Mouse (Mus musculus) megakaryocyte progenitor cell, adult 5-6 weeks (primary cell): ENCODE measurements around the gene Tubal3. TPM values are rescaled to one million over a fixed set of nuclear protein-coding genes. Genes with fewer than 3 reads are reported as not detected.
A peak's percentile ranks its signal among the peaks of the same experiment; 100 is the strongest.

ENCODE experiments used
- ATAC-seq: replicated peaks from 2 replicates; pipeline ENCODE4 v1.8.0; 2016; ENCODE audit warnings: mild to moderate bottlenecking, moderate TSS enrichment, inconsistent platforms; ENCODE audit not compliant: poor library complexity
- total RNA-seq, 2 experiments: library from RNA; stranded (forward) in 1 of 2; stranded (reverse) in 1 of 2; fragments of 157-497, 149-512 nt in 1 of 2; fragments of 200-1000 nt in 1 of 2; gene quantifications; 2 replicates each; pipeline versions ENCODE4 v1.2.3 to v1.2.4; 2015 to 2017

Gene Tubal3
- total RNA-seq, 2 experiments from 2014 or later = not detected

DNA sequence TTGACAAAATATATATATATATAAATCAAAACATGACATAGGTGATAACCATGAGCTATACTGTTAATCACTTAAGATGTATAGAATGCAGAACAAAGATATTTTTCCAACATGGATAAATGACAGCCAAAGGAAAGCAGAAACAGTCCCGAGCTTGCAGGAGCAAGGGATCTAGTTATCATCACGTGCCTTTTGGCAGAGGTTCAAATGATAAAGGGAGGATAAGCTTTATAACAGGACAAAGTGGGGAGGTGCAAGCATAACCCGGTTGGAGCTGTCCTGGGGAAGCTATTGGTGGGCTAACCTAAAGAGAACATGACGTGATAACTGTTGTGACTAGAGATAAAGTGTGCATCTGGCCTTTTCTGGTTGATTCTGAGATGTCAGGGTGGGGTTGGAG lies 4.6 kb upstream of the Tubal3 start:
- no peak for ATAC-seq

GRCm38 (mm10) chr13:3924483-3924882 lies 6.4 kb downstream of the Tubal3 start:
- no peak for ATAC-seq

DNA sequence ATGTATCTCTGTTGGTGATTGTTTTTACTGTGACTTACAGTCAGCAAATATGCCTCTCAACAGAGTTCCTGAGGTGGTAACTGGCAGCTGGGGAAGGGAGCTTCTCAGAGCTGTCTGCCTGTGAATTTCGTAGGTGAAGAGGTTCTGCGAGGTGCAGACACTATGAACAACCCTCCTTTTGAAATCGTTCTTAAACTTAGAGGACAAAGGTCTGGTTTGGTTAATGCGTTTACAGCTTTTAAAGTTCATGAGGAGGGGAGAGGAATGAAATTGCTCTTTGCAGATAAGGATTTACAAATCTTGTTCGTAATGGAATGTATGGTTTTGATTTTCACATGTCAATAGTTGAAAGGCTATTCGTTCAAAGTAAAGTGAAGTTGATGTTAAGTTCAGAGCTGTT lies 7.6 kb downstream of the Tubal3 start:
- no peak for ATAC-seq

DNA sequence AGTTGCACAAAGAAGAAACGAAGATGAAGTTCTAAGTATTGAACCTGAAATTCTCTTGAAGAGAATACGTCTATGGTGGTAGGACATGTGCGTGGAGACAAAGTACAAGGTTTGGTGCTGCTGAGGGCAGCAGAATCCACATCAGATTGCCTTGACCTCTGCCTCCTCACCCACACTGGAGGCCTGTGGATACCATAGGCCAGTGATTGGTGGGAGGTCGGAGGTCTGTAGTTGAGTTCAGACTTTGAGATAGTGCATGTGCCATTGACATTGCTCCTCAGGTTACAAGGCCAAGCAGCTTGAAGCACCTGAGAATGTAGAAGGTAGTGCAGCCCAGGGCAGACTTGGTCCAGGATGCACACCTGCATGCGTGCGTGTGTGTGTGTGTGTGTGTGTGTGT lies 8.0 kb downstream of the Tubal3 start:
- no peak for ATAC-seq

DNA sequence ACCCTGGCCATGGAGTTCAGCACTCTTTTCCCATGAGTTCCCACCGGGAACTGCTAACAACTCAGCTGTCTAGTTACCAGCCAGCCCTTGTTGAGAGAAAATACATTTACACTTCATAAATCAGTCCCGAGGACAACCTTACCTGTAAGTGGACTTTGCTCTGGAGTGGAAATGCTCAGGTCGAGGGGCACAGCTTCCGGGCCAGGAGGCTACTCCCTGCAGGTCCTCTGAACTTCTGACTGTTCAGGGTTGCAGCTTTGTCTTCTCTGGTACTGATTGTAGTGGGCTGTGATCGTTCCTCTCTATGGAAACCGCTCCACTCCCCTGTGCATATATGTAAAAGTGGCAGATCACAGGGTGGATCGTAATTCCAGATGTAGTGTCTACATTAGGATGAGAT lies 26.6 kb downstream of the Tubal3 start:
- no peak for ATAC-seq

GRCm38 (mm10) chr13:3945249-3945648 lies 27.2 kb downstream of the Tubal3 start, which contains the start of gene Ucn3:
Gene Ucn3 (minus strand): TSS chr13:3945349.
- no peak for ATAC-seq

DNA sequence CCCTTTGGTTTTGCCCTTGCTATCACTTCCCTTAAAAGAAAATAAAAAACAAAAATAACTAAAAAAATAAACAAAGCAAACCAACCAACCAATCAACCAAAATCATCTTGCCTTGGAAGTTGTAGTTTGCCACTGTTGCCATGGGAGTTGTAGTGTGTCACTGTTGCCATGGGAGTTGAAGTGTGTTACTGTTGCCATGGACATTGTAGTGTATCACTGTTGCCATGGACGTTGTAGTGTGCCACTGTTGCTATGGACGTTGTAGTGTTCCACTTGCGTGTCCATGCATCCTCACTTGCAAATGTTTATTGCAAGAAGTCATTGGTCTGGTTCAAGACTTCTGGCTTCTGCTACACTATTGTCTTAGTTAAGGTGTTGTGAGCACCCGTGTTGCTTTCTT lies 29.2 kb downstream of the Tubal3 start:
- ATAC-seq = no peak

DNA sequence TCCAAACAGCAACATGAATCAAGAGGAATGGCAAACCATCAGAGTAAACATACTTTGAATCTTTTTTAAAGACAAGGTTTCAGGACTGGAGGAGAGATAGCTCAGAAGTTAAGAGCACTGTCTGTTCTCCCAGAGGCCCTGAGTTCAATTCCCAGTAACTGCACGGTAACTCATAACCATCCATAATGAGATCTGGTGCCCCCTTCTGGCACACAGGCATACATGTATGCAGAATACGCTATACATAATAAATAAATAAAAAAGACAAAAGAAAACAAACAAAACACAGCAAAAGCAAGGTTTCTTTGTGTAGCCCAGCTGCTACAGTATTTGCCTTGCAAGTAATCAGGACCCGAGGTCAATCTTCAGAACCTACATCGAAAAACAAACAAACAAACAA lies 31.4 kb downstream of the Tubal3 start:
- no peak for ATAC-seq

DNA sequence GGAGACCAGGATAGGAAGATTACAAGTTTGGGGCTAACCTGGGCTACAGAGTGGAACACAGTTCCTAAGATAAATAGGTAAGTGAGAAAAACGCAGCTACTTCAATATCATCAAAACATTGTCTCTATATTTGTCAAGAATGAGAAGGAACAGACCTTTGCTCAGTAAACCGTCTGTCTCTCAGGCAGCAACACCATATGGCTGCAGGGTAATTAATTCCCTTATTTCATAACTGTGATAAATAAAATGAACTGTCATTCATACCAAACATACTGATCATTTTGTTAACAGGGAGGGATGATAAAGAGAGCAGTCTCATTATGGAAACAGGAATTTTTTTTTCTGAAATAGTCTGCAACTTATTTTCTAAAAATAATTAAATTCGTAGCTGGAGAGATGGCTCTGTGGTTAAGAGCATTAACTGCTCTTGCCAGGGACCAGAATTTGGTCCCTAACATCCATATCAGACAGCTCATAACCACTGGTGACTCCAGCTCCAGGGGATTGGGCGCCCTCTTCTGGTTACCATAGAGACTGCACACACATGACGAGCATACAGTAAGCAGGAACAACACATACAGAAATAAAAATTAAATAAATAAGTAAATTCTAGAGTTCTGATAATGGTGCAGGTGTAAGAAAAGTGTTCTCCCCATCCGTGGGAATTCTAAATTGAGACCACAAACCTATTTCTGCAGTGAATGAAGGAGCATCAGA lies 33.3 kb downstream of the Tubal3 start:
- ATAC-seq = peak; percentile 69; the same call in 1 of the 2 replicates

DNA sequence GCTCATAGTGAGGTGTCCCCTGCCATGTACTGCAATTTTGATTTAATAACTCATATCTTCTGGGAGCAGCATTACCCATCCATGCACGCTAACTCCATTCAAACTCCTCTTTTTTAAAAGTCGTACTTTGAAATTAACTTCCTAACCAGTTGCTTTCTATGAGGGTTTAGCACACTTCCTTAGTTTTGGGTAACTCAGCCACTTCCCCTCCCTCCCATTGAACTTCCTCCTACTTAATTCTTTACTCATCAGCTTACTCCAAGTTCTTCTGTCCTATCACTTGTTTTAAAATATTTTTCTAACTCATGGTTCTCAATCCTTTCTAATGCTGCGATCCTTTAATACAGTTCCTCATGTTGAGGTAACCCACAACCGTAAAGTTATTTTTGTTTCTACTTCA lies 50.8 kb downstream of the Tubal3 start:
- ATAC-seq = peak; percentile 82

Other genes with a start within 250 kb of the Tubal3 start
- gene Calml3, start 114.0 kb upstream of the Tubal3 start, total RNA-seq (2015) = not detected in 2 replicates
- gene Calml3, start 114.0 kb upstream of the Tubal3 start, total RNA-seq (2017) = not detected in 2 replicates
- not detected in 2 replicates for gene Calm4, start 80.5 kb upstream of the Tubal3 start, total RNA-seq (2015)
- gene Calm4, start 80.5 kb upstream of the Tubal3 start, total RNA-seq (2017) = not detected in 2 replicates
- gene Calm5, start 64.1 kb upstream of the Tubal3 start, total RNA-seq (2015) = not detected in 2 replicates
- gene Calm5, start 64.1 kb upstream of the Tubal3 start, total RNA-seq (2017) = not detected in 2 replicates
- 34.2 and 37.4 TPM in 2 replicates for gene Net1, start 54 bp upstream of the Tubal3 start, total RNA-seq (2015)
- gene Net1, start 54 bp upstream of the Tubal3 start, total RNA-seq (2017) = 83.5 and 102 TPM in 2 replicates
- gene Ucn3, start 27.1 kb downstream of the Tubal3 start, total RNA-seq (2015) = not detected in 2 replicates
- not detected in 2 replicates for gene Ucn3, start 27.1 kb downstream of the Tubal3 start, total RNA-seq (2017)
- gene Akr1c14, start 130.7 kb downstream of the Tubal3 start, total RNA-seq (2015) = not detected in 2 replicates
- 0.30 TPM in 1 of 2 replicates, not detected in the other for gene Akr1c14, start 130.7 kb downstream of the Tubal3 start, total RNA-seq (2017)
- gene Akr1c18, start 232.4 kb downstream of the Tubal3 start, total RNA-seq (2015) = not detected in 2 replicates
- gene Akr1c18, start 232.4 kb downstream of the Tubal3 start, total RNA-seq (2017) = 0.33 TPM in 1 of 2 replicates, not detected in the other